Mouse (Mus musculus) testis, adult 2 months (tissue): ENCODE results near the gene Crabp2.

Experiments
- CTCF ChIP-seq: fragments of 200-500 bp; IDR thresholded peaks from 2 replicates; pipeline ENCODE4 v1.5.1; 2012; ENCODE audit warnings: low read depth, mild to moderate bottlenecking, inconsistent platforms, low read length, moderate library complexity; ENCODE audit not compliant: control insufficient read depth, insufficient read depth, insufficient replicate concordance
- POLR2A ChIP-seq: fragments of 200-500 bp; IDR thresholded peaks from 2 replicates; pipeline ENCODE4 v1.6.1; 2012; ENCODE audit warnings: low read depth, mild to moderate bottlenecking, inconsistent platforms, low read length, moderate library complexity; ENCODE audit not compliant: control insufficient read depth

DNA sequence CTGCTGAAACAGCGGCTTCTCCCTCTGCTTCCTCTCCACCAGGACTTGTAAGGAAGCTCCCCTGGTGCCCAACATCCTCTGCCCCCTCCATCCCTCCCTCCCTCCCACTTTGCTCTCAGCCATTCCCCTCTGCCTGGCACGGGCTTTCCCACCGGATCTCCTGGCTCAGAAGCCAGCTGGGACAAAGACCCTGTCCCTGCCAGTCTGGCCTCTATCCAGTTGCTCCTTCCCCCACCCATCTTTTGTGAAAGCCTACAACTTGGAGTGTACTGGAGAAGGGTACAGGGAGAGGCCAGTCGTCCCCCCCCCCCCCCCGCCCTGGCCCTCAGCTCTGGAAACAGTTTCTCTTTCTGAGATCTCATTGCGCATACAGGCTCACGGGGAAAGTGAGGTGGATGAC lies 50.3 kb downstream of the Crabp2 start:
- TF ChIP-seq CTCF, result no peak
- TF ChIP-seq POLR2A, result no peak
